Mouse (Mus musculus) heart, adult 8-10 months (tissue): ENCODE measurements around the gene Elp6. TPM values are rescaled to one million over a fixed set of nuclear protein-coding genes. Genes with fewer than 3 reads are reported as not detected.

Experiments used
- DNase-seq: peaks from one replicate; pipeline ENCODE4 v3.0.0; 2022; ENCODE audit warnings: low spot score
- total RNA-seq, 4 experiments: library from RNA; stranded (reverse); gene quantifications; 2 replicates each; pipeline ENCODE4 v1.2.4; 2022

The Elp6 gene
- total RNA-seq: 1 to 10 TPM; 2.6 to 3.3 (median 3.1) TPM

- DNase-seq: peak; percentile 93
Observed at GRCm38 (mm10) chr9:110304969-110305651, at the start of gene Elp6. Elp6 (plus strand) TSS chr9:110305173.

- no peak for DNase-seq
Observed at GRCm38 (mm10) chr9:110255407-110256019, 49.5 kb upstream of the Elp6 start.

GRCm38 (mm10) chr9:110258646-110259045, 46.3 kb upstream of the Elp6 start:
- no peak for DNase-seq

- no peak for DNase-seq
Observed at GRCm38 (mm10) chr9:110259118-110259517, 45.9 kb upstream of the Elp6 start.

- no peak for DNase-seq
Observed at GRCm38 (mm10) chr9:110263181-110263580, 41.8 kb upstream of the Elp6 start.

GRCm38 (mm10) chr9:110264991-110265390, 40.0 kb upstream of the Elp6 start:
- no peak for DNase-seq

- DNase-seq: no peak
Observed at GRCm38 (mm10) chr9:110268416-110268815, 36.6 kb upstream of the Elp6 start.

- DNase-seq: no peak
Observed at GRCm38 (mm10) chr9:110272330-110272729, 32.6 kb upstream of the Elp6 start.

- no peak for DNase-seq
Observed at GRCm38 (mm10) chr9:110273507-110273906, 31.5 kb upstream of the Elp6 start.

GRCm38 (mm10) chr9:110275882-110276281, 29.1 kb upstream of the Elp6 start:
- no peak for DNase-seq

- DNase-seq: no peak
Observed at GRCm38 (mm10) chr9:110277431-110277881, 27.5 kb upstream of the Elp6 start.

GRCm38 (mm10) chr9:110284075-110284697, 20.8 kb upstream of the Elp6 start:
- no peak for DNase-seq

GRCm38 (mm10) chr9:110287321-110287924, 17.6 kb upstream of the Elp6 start:
- DNase-seq: no peak

GRCm38 (mm10) chr9:110293254-110293718, 11.7 kb upstream of the Elp6 start:
- no peak for DNase-seq

- DNase-seq: no peak
Observed at GRCm38 (mm10) chr9:110293873-110294415, 11.0 kb upstream of the Elp6 start.

GRCm38 (mm10) chr9:110294786-110295185, 10.2 kb upstream of the Elp6 start:
- DNase-seq: no peak

GRCm38 (mm10) chr9:110296867-110297627, 7.9 kb upstream of the Elp6 start:
- DNase-seq: peak; percentile 74

- DNase-seq: no peak
Observed at GRCm38 (mm10) chr9:110304516-110304915, 457 bp upstream of the Elp6 start.

- no peak for DNase-seq
Observed at GRCm38 (mm10) chr9:110306371-110306770, 1.4 kb downstream of the Elp6 start.

GRCm38 (mm10) chr9:110314706-110315105, 9.7 kb downstream of the Elp6 start:
- DNase-seq: no peak

GRCm38 (mm10) chr9:110315410-110315809, 10.4 kb downstream of the Elp6 start:
- DNase-seq: no peak
